ENCODE assay signal across 24 mouse cellular contexts in the genomic region with DNA sequence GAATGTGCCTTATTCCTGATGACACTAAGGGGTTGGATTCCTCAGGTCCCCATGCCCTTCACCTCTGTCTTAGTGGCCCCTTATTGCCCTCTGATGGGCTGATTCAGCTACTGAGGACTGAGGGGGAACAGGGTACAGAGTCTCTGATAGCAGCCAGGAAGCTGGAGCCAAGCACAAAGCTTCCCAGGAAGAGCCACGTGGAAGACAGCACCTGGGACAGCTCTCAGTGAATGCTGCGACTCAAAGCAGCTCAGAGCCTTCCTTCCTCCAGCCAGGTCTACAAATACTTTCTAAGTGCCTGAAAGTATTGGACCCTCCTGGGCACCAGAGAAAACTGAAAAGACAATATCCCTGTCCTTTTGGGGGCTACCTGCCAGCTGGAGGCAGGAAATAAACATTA.
DNase-seq lines count a peak whose midpoint lies in the region; ATAC-seq and TF ChIP-seq lines count a peak whose summit lies in the region.
"Had no signal": no experiment of that assay in that cellular context is flagged by ENCODE, and none has a peak within 500 bp of the region (broad histone marks: within the 10 kb centered on the region; RNA-seq: fewer than 3 reads in every experiment).

No protein-coding gene starts in this region.

- no peaks in the 10 kb centered on the region for H3K9me3 ChIP-seq in lung, embryonic 14.5 days (ENCODE audit: low read depth, low read length)
- H3K9me3 ChIP-seq: forebrain, embryonic 13.5 days; heart, embryonic 10.5 days; limb, embryonic 13.5 days; liver, embryonic 12.5 days; neural tube, embryonic 15.5 days had no signal

- 3% methylated on average over 2 of the region's 2 CpGs for WGBS in lung, embryonic 14.5 days

- H3K27ac ChIP-seq in lung, embryonic 14.5 days (ENCODE audit: low read depth): no peak overlapping the region
- H3K27ac ChIP-seq: forebrain, embryonic 13.5 days; heart, embryonic 10.5 days; hindbrain, postnatal 0 days; limb, embryonic 13.5 days; liver, embryonic 12.5 days; neural tube, embryonic 15.5 days had no signal

- peak; percentile 45 for DNase-seq in lung, embryonic 14.5 days
- no peak for DNase-seq in lung, postnatal 10 days
- peak; percentile 31 for DNase-seq in NIH3T3 (ENCODE audit: low read depth)
- DNase-seq in embryo, embryonic 11 days: peak; percentile 53
- DNase-seq in mesoderm, embryonic 11.5 days (ENCODE audit: low read depth, low spot score): peak; percentile 22
- DNase-seq in frontal cortex, adult 2 months (ENCODE audit: extremely low spot score in 1 of 2, low spot score in 1 of 2): no peak
- DNase-seq: adrenal gland, adult 8-10 months; cerebellum, adult 11-12 months; cerebellum, postnatal 10 days; kidney, adult 2 months; kidney, postnatal 14 days; lung, adult 18-20 months; midbrain, embryonic 14.5 days; thymus, adult 18-20 months had no signal

- H3K9ac ChIP-seq in lung, embryonic 14.5 days: no peak overlapping the region
- H3K9ac ChIP-seq: forebrain, embryonic 13.5 days; limb, embryonic 13.5 days; liver, embryonic 12.5 days; neural tube, embryonic 15.5 days had no signal

- TF ChIP-seq CTCF in lung, embryonic 14.5 days (IDR thresholded peaks at IDR 0.05; ENCODE audit: low read depth): no peak

- H3K4me3 ChIP-seq in lung, embryonic 14.5 days (ENCODE audit: low read depth, low read length): no peak overlapping the region
- H3K4me3 ChIP-seq: erythroblast, embryonic 14.5 days; forebrain, embryonic 13.5 days; heart, embryonic 10.5 days; limb, embryonic 13.5 days; liver, embryonic 12.5 days; neural tube, embryonic 15.5 days had no signal

- no peaks in the 10 kb centered on the region for H3K36me3 ChIP-seq in lung, embryonic 14.5 days (ENCODE audit: insufficient read depth)
- H3K36me3 ChIP-seq: heart, embryonic 10.5 days; limb, embryonic 13.5 days; liver, embryonic 12.5 days; neural tube, embryonic 15.5 days had no signal

- no peaks in the 10 kb centered on the region for H3K27me3 ChIP-seq in lung, embryonic 14.5 days (ENCODE audit: insufficient read depth, low read length)
- H3K27me3 ChIP-seq: neural tube, embryonic 15.5 days; Patski had no signal

- no peak for ATAC-seq in lung, embryonic 14.5 days (ENCODE audit: insufficient read depth)
- ATAC-seq in CD4-positive, CD25-positive, alpha-beta regulatory T cell, adult 4 months: no peak
- ATAC-seq: activated CD4-positive, CD25-positive, alpha-beta regulatory T cell, adult 4 months; forebrain, embryonic 13.5 days; hindbrain, postnatal 0 days; liver, embryonic 12.5 days; Patski had no signal

- H3K4me1 ChIP-seq in lung, embryonic 14.5 days (ENCODE audit: insufficient read depth): peaks cover 17% of the 10 kb centered on the region
- H3K4me1 ChIP-seq: forebrain, embryonic 13.5 days; liver, embryonic 12.5 days; neural tube, embryonic 15.5 days had no signal

- H3K4me2 ChIP-seq in lung, embryonic 14.5 days: no peak overlapping the region
- H3K4me2 ChIP-seq: forebrain, embryonic 13.5 days; limb, embryonic 13.5 days; liver, embryonic 12.5 days; neural tube, embryonic 15.5 days had no signal

Comparison
In these comparisons a context has a peak if more than half of its experiments do, and no peak if none do; other contexts are left out.
1. DNase-seq: peak in lung, embryonic 14.5 days (single experiment), NIH3T3 (single experiment), embryo, embryonic 11 days (single experiment) and mesoderm, embryonic 11.5 days (single experiment); none in lung, postnatal 10 days (single experiment) and frontal cortex, adult 2 months (0 of 2).